Mouse (Mus musculus): ENCODE results near the gene Serpina9.

DNA sequence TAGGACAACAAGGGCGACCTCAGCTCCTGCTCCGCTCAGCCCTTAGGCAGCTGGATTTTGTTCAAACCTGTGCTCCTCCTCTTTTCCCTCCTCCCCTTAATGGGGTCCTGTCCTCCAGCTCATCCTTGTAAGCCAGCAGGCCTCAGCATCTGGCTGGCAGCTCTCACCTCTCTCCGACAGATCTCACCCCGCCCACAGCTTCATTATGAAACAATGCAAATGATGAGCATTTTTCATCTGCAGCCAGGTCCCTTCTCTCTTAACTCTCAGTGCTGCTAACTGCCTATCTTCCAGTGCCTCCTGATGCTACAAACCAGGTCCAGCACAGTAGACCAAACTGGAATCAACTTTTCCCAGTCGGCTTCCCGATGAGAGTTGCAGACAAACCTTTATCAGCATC is at the start of gene Serpina9:
- TF ChIP-seq POLR2A (IDR thresholded peaks at IDR 0.05; ENCODE audit: low read depth, low read length) = no peak
- no peak for TF ChIP-seq CTCF (conservative IDR thresholded peaks at IDR 0.05; ENCODE audit: insufficient read depth, insufficient read length, low read depth, low read length)
